Comparison of ENCODE assay signal across 1 mouse cellular context in genomic region chr1:165194662-165195013, GRCm38 (mm10).
TF ChIP-seq lines count a peak whose summit lies in the region.

No protein-coding gene starts in this region.

TF ChIP-seq in MEL, 35 proteins besides CTCF, POLR2A, EP300 and RAD21 (continued from another document):
- TF ChIP-seq USF2 (IDR thresholded peaks at IDR 0.05; ENCODE audit: borderline replicate concordance in 1 of 2, insufficient read depth in 1 of 2, low read depth in 1 of 2, low read length in 2 of 2): no peak
